Mouse (Mus musculus): Measurements from ENCODE around the gene Spin2c.

The Spin2c gene

DNA sequence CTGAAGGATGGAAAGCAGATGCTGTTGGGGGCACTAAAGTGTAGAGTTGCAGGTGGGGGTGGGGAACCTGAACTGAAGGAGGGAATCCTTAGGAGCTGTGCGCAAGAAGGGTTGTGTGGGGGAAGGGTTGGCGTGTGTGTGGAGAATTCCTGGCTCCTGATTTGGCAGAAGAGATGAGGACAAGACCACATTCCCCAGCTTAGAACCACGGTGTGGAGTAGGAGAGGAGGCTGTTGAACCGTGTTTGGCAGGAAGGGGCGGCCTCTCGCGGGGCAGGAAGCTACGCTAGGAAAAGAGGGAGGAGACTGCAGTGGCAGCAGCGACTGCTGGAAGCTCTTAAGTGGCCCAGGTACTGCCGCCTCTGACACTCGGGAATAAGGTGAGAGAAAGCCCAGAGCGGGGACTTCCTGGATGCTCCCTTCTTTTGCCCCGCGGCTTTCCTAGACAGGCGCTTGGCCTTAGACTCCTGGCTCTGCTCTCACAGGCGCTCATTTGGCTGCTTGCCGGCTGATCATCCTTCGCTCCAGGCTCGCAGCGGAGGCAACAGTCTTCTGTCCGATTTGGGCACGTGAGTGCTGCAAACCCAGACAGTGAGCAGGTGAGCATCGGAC lies at the start of gene Spin2c:
Spin2c (plus strand) TSS at position 275 of the 611 bp plus-strand sequence.
- DNase-seq, result peak; percentile 73 to 74

DNA sequence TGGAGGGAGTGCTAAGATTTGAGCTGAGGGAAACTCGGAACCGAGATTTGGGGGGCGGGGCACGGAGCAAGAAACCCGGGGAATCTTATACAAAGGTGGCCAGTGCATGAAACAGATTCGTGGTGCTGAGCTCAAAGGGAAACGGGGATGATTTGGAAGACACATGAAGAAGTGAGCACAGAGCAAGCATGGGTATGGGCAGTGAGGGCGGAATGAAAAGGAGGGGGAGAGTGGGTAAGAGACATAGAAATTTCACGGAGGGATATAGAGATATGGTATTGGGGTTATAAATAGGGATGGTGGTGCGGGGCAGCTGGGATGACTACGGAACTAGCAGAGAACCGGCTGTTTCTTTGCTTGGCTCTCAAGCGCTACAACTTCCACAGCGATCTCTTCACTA lies 581 bp downstream of the Spin2c start:
- no peak for DNase-seq

Measured in cerebellum, postnatal 14 days (tissue).